Mouse (Mus musculus) myocyte (in vitro differentiated cells): ENCODE results near the gene Cdkn1b. TPM values are rescaled to one million over a fixed set of nuclear protein-coding genes. Genes with fewer than 3 reads are reported as not detected.

Experiments
- H3K27me3 ChIP-seq: one replicate; pipeline ENCODE4 v1.6.1; 2011; ENCODE audit not compliant: control insufficient read depth, insufficient read depth, insufficient read length
- H3K36me3 ChIP-seq: one replicate; pipeline ENCODE4 v1.6.1; 2011; ENCODE audit not compliant: control insufficient read depth, insufficient read depth
- H3K4me2 ChIP-seq: one replicate; pipeline ENCODE4 v1.6.1; 2011; ENCODE audit warnings: low read depth, control low read depth
- H3K4me3 ChIP-seq: one replicate; pipeline ENCODE4 v1.5.1; 2011; ENCODE audit warnings: mild to moderate bottlenecking, control low read depth, moderate library complexity
- H3K79me2 ChIP-seq: one replicate; pipeline ENCODE4 v1.6.1; 2011; ENCODE audit not compliant: control insufficient read depth, insufficient read depth
- H3ac ChIP-seq: one replicate; pipeline ENCODE4 v1.6.1; 2011; ENCODE audit not compliant: control insufficient read depth, insufficient read length
- CEBPB ChIP-seq: IDR thresholded peaks from 2 replicates; pipeline ENCODE4 v1.6.1; 2011; ENCODE audit warnings: mild to moderate bottlenecking, moderate library complexity; ENCODE audit not compliant: poor library complexity, insufficient read depth, severe bottlenecking
- E2F4 ChIP-seq: IDR thresholded peaks from one replicate; pipeline ENCODE4 v1.6.1; 2011; ENCODE audit warnings: mild to moderate bottlenecking, control low read depth, moderate library complexity; ENCODE audit not compliant: insufficient read depth
- MAX ChIP-seq: IDR thresholded peaks from one replicate; pipeline ENCODE4 v1.6.1; 2011; ENCODE audit warnings: low read depth, mild to moderate bottlenecking, control low read depth
- MYOD1 ChIP-seq, 3 experiments: IDR thresholded peaks; one replicate each; pipeline ENCODE4 v1.6.1; 2011; ENCODE audit warnings: control low read depth in 2 of 3, low read depth in 2 of 3, mild to moderate bottlenecking in 2 of 3, moderate library complexity in 1 of 3; ENCODE audit not compliant: insufficient read length in 2 of 3, control insufficient read depth in 1 of 3
- MYOG ChIP-seq, 3 experiments: IDR thresholded peaks; one replicate each; pipeline ENCODE4 v1.6.1; 2011; ENCODE audit warnings: control low read depth in 2 of 3, low read depth in 2 of 3, mild to moderate bottlenecking in 2 of 3; ENCODE audit not compliant: insufficient read length in 2 of 3, control insufficient read depth in 1 of 3, insufficient read depth in 1 of 3
- POLR2A ChIP-seq: IDR thresholded peaks from one replicate; pipeline ENCODE4 v1.6.1; 2011; ENCODE audit warnings: low read depth, mild to moderate bottlenecking, control low read depth, moderate library complexity; ENCODE audit not compliant: insufficient read length
- POLR2AphosphoS2 ChIP-seq: IDR thresholded peaks from one replicate; pipeline ENCODE4 v1.6.1; 2011; ENCODE audit warnings: low read depth, control low read depth; ENCODE audit not compliant: insufficient read length
- REST ChIP-seq: IDR thresholded peaks from one replicate; pipeline ENCODE4 v1.6.1; 2011; ENCODE audit warnings: mild to moderate bottlenecking, control low read depth, moderate library complexity; ENCODE audit not compliant: insufficient read depth, insufficient read length
- SRF ChIP-seq: IDR thresholded peaks from one replicate; pipeline ENCODE4 v1.6.1; 2011; ENCODE audit warnings: low read depth; ENCODE audit not compliant: control insufficient read depth, insufficient read length
- TCF12 ChIP-seq: IDR thresholded peaks from one replicate; pipeline ENCODE4 v1.6.1; 2011; ENCODE audit warnings: mild to moderate bottlenecking, control low read depth; ENCODE audit not compliant: poor library complexity, insufficient read depth, severe bottlenecking
- TCF3 ChIP-seq: IDR thresholded peaks from one replicate; pipeline ENCODE4 v1.6.1; 2011; ENCODE audit warnings: low read depth, control low read depth; ENCODE audit not compliant: insufficient read length
- USF1 ChIP-seq: IDR thresholded peaks from one replicate; pipeline ENCODE4 v1.6.1; 2011; ENCODE audit warnings: low read depth, mild to moderate bottlenecking, control low read depth, moderate library complexity
- polyA plus RNA-seq: library from polyadenylated mRNA; unstranded; fragments of >200 nt; fragmentation: generic; extraction: Trizol; gene quantifications from one replicate; pipeline ENCODE4 v1.2.1, GENCODE M21; 2012; ENCODE audit warnings: missing spikeins

Cdkn1b gene
- polyA plus RNA-seq, 1 experiment: 27.7 TPM

GRCm38 (mm10) chr6:134962518-134962893 is 42.3 kb downstream of the Cdkn1b start:
- Histone ChIP-seq H3K4me2 (no peak overlapping the region), H3K27me3 (no peaks in the 10 kb centered on the region), H3K36me3 (no peaks in the 10 kb centered on the region), H3ac (no peak overlapping the region), H3K79me2 (no peaks in the 10 kb centered on the region), H3K4me3 (no peak overlapping the region)
- no peak for TF ChIP-seq MAX
- TF ChIP-seq SRF: no peak
- TF ChIP-seq TCF12: no peak
- TF ChIP-seq POLR2AphosphoS2: no peak
- TF ChIP-seq USF1: no peak
- no peak for TF ChIP-seq E2F4
- no peak for TF ChIP-seq MYOG (IDR thresholded peaks at IDR 0.05; ENCODE audit: control insufficient read depth in 1 of 3, insufficient read depth in 1 of 3, insufficient read length in 2 of 3, low read depth in 2 of 3)
- no peak for TF ChIP-seq REST
- TF ChIP-seq MYOD1 (IDR thresholded peaks at IDR 0.05; ENCODE audit: control insufficient read depth in 1 of 3, insufficient read length in 2 of 3, low read depth in 2 of 3): no peak
- TF ChIP-seq CEBPB: no peak
- no peak for TF ChIP-seq TCF3

- Histone ChIP-seq H3K27me3 (no peaks in the 10 kb centered on the region), H3K4me2 (no peak overlapping the region), H3K79me2 (no peaks in the 10 kb centered on the region), H3K4me3 (no peak overlapping the region), H3K36me3 (no peaks in the 10 kb centered on the region), H3ac (no peak overlapping the region)
- TF ChIP-seq POLR2A (no peak), CEBPB (no peak), E2F4 (no peak), MAX (no peak), POLR2AphosphoS2 (no peak), SRF (no peak), MYOD1 (IDR thresholded peaks at IDR 0.05; ENCODE audit: control insufficient read depth in 1 of 3, insufficient read length in 2 of 3, low read depth in 2 of 3) (no peak), REST (no peak), USF1 (no peak), MYOG (IDR thresholded peaks at IDR 0.05; ENCODE audit: control insufficient read depth in 1 of 3, insufficient read depth in 1 of 3, insufficient read length in 2 of 3, low read depth in 2 of 3) (no peak), TCF12 (no peak), TCF3 (no peak)
These were observed 43.7 kb downstream of the Cdkn1b start for GRCm38 (mm10) chr6:134963910-134964309.

GRCm38 (mm10) chr6:134966681-134967080 is 46.5 kb downstream of the Cdkn1b start:
- Histone ChIP-seq H3K36me3 (no peaks in the 10 kb centered on the region), H3K27me3 (no peaks in the 10 kb centered on the region), H3K79me2 (no peaks in the 10 kb centered on the region), H3K4me2 (no peak overlapping the region), H3K4me3 (no peak overlapping the region), H3ac (no peak overlapping the region)
- TF ChIP-seq E2F4 (no peak), MYOG (IDR thresholded peaks at IDR 0.05; ENCODE audit: control insufficient read depth in 1 of 3, insufficient read depth in 1 of 3, insufficient read length in 2 of 3, low read depth in 2 of 3) (no peak), REST (no peak), POLR2AphosphoS2 (no peak), CEBPB (no peak), TCF3 (no peak), POLR2A (no peak), TCF12 (no peak), MYOD1 (IDR thresholded peaks at IDR 0.05; ENCODE audit: control insufficient read depth in 1 of 3, insufficient read length in 2 of 3, low read depth in 2 of 3) (no peak)

GRCm38 (mm10) chr6:134968326-134968725 is 48.1 kb downstream of the Cdkn1b start:
- H3K36me3 ChIP-seq: no peaks in the 10 kb centered on the region
- H3ac ChIP-seq: no peak overlapping the region
- no peaks in the 10 kb centered on the region for H3K27me3 ChIP-seq
- H3K79me2 ChIP-seq: no peaks in the 10 kb centered on the region
- no peak for TF ChIP-seq REST
- no peak for TF ChIP-seq CEBPB
- TF ChIP-seq TCF3: no peak
- no peak for TF ChIP-seq MYOG (IDR thresholded peaks at IDR 0.05; ENCODE audit: control insufficient read depth in 1 of 3, insufficient read depth in 1 of 3, insufficient read length in 2 of 3, low read depth in 2 of 3)
- TF ChIP-seq USF1: no peak
- TF ChIP-seq POLR2A: no peak
- no peak for TF ChIP-seq MAX
- no peak for TF ChIP-seq TCF12
- no peak for TF ChIP-seq POLR2AphosphoS2
- no peak for TF ChIP-seq SRF
- TF ChIP-seq MYOD1 (IDR thresholded peaks at IDR 0.05; ENCODE audit: control insufficient read depth in 1 of 3, insufficient read length in 2 of 3, low read depth in 2 of 3): no peak
- H3K4me2 ChIP-seq: no peak overlapping the region
- no peak overlapping the region for H3K4me3 ChIP-seq
